In genomic region chr3:81326866-81327265, GRCm38 (mm10) we compare ENCODE assay signal across 24 mouse cellular contexts.
"Had no signal": no experiment of that assay in that cellular context is flagged by ENCODE, and none has a peak within 500 bp of the region (broad histone marks: within the 10 kb centered on the region; RNA-seq: fewer than 3 reads in every experiment).

No protein-coding gene starts in this region.

- H3K4me3 ChIP-seq: gastrocnemius, adult 2 months; heart, adult 2 months; heart, embryonic 13.5 days; heart, embryonic 15.5 days; hindbrain, embryonic 13.5 days; hindbrain, embryonic 15.5 days; layer of hippocampus, adult 2 months; left cerebral cortex, adult 2 months; limb, embryonic 10.5 days; limb, embryonic 12.5 days; liver, embryonic 13.5 days had no signal

- H3K4me2 ChIP-seq: heart, embryonic 11.5 days; heart, embryonic 13.5 days; heart, embryonic 15.5 days; hindbrain, embryonic 13.5 days; hindbrain, embryonic 15.5 days; limb, embryonic 12.5 days; liver, embryonic 11.5 days; liver, embryonic 13.5 days had no signal

- H3K27me3 ChIP-seq: heart, embryonic 13.5 days; heart, embryonic 15.5 days; hindbrain, embryonic 13.5 days; hindbrain, embryonic 15.5 days; limb, embryonic 12.5 days; liver, embryonic 13.5 days had no signal

- H3K36me3 ChIP-seq: heart, embryonic 13.5 days; heart, embryonic 15.5 days; hindbrain, embryonic 13.5 days; hindbrain, embryonic 15.5 days; limb, embryonic 10.5 days; limb, embryonic 12.5 days; liver, embryonic 13.5 days had no signal

- DNase-seq: gastrocnemius, adult 2 months; gastrocnemius, postnatal 14 days; gastrocnemius, postnatal 36 days; heart, adult 11 months; heart, adult 2 months; heart, postnatal 14 days; heart, postnatal 36 days; kidney, adult 11 months; kidney, adult 2 months; kidney, postnatal 10 days; kidney, postnatal 25 days; kidney, postnatal 4 days; liver; liver, embryonic 13.5 days had no signal
